Mouse (Mus musculus) adrenal gland, postnatal 14 days (tissue): Measurements from ENCODE around the gene Ednra. TPM values are rescaled to one million over a fixed set of nuclear protein-coding genes. Genes with fewer than 3 reads are reported as not detected.

ENCODE experiments used
- DNase-seq: peaks from one replicate; pipeline ENCODE4 v3.0.0; 2021; ENCODE audit warnings: mixed read lengths
- long read RNA-seq, 2 experiments: library from polyadenylated mRNA; stranded (forward); transcript quantifications; one replicate each; pipeline ENCODE4 v2.0.0; 2021
- total RNA-seq: library from RNA; stranded (reverse); gene quantifications from 2 replicates; pipeline ENCODE4 v1.2.3, GENCODE M21; 2021

The Ednra gene
- 25.9 and 27.8 TPM in 2 replicates for total RNA-seq
- long read RNA-seq, experiment 1, transcript Ednra-201 (8 exons, 3,625 nt) = major isoform, 7 of 13 reads
- long read RNA-seq, experiment 1, partial matches to known transcripts = 2 of 13 reads
- long read RNA-seq, experiment 1, other reads (novel, unspliced or antisense) = 1 of 13 reads
- long read RNA-seq, experiment 2, partial matches to known transcripts = 1 of 9 reads
- long read RNA-seq, experiment 2, other reads (novel, unspliced or antisense) = 4 of 9 reads

DNA sequence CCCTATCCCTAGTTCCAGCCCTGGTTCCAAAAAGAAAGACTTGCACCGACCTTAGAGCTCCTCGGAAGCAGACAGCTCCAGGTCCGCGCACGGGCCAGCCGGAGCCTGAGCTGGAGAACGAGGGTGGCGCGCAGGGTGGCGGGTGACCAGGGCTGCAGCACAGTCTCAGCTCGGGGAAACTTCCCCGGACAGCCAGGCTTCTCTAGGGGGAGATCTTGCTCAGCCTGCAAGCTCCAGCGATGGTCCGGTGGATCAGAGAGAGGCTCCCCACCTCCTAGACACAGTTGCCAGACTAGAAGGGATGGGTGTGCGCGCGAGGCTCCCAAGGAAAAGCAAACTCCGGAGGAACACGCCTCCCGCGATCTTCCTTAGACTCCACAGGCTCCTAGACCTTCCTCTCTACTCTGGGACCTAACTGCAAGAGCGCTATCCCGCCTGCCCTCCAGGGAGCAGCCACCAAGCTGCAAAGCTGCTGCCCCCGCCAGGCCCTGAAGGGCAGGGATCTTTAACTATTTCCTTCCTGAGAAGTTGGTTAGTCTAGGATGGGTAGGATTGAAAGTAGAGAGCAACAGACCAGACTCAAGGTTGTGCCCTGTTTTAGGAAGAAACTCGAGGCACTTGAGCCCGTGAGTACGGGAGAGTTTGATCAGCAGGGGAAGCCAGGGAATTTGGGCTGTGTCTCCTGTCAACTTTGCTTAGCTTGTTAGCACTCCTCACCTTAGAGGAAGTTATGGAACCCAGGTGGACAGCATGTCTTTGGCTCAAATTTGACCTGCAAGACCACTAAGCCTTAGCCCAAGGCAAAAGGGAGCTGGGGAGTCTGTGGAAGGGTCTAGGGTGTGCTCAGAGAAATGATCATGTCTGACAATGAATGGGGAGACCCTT is at the start of gene Ednra:
TSS of gene Ednra (minus strand) at position 419 of the 885 bp plus-strand sequence.
- DNase-seq = peak; percentile 83

DNA sequence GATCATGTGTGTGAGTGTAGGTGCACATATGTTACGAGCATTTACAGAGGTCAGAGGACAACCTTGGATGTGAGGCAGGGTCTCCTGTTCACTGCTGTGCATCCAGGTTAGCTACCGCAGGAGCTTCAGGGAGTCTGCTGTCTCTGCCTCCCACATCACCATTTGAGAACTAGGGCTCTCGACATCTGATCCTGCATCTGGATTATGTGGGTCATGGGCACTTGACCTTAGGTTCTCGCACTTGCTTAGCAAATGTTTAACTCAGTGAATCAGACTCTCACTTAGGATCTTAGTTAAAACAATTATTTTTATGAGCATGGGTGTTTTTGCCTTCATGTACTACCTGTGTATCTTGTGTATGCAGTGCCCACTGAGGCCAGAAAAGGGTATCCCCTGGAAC is 49.6 kb upstream of the Ednra start:
- no peak for DNase-seq

DNA sequence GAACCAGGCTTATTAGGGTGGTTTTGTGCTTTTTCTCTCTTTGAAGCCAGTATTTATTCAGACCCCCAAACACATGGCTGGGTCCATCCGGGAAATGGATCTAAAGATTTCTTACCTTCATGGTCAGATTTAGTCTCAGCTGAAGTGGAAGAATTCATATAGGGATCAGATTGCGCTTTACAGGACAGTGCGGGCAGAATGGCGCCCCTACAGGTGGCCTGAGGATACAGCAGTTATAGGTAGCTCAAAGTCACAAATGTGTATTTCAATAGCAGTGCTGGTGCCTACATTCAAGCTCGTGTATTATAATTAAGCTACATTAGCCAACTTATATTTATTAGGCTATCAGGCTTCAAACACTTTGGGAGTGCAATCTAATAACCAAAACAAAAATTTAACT is 49.0 kb upstream of the Ednra start:
- no peak for DNase-seq

DNA sequence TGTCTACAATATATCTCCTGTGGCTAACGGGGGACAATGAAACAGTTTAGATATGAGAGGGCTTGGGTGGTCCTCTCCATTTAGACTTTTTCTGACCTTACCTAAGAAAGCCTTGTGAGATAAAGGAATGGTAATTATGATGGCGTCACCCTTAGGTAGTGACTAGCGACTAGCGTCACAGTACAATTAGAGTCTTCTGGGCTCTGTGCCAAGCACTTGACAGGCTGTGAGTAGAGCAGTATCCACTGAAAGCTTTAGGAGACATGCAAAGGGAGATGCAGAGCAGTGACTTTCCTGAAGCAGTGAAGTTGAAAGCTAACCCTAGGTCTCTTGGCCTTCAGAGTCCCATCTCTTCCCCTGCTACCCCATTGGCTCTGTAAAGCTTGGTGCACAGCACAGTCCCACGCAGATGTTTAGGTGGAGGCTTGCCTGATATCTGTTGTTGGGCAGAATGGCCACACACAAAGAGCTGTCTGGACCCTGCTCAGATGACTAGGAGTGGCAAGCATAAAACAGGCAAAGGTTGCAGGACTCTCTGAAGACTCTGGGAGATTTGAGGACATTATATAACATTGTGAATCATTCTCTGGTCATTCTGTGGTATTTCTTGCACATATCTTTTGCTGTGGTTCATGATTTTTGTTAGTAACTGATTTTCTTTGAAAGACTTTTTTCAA is 48.1 kb upstream of the Ednra start:
- peak; percentile 46 for DNase-seq

DNA sequence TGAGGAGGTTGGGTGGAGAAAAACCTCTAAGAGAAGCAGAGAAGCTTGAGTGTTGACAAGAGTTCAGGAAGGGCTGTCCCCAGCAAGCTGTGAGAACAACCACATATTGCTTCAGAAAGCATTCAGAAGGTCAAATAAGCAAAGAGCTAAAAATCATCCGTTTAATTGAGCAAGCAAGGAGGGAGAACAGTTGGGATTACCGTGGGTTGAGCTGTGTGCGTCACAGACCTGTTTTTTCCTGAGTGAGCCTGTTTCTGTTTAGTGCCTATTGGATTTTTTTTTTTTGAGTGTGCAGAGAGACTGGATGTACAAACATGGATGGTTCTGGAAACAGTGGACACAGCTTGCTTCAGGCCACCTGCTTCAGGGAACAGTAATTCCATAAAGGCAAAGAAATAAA is 46.7 kb upstream of the Ednra start:
- DNase-seq = no peak

DNA sequence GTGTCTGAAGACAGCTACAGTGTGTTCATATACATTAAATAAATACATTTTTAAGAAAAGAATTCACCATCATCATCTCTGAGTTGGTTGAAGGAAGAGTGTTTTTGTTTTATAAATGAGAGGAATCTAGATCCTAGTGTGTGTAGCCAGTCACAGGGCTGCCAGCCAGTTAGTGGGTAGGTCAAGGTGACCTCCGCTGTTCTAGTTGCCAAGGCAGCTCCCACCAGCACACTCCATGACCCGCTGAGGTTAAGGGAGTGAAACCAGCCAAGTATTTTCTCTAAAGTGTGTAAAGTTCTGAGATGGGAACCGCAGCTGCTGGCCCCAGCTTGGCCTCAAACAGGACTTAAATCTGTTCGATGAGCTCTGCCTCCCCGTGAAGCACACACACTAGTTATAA is 44.7 kb upstream of the Ednra start:
- DNase-seq = peak; percentile 54

DNA sequence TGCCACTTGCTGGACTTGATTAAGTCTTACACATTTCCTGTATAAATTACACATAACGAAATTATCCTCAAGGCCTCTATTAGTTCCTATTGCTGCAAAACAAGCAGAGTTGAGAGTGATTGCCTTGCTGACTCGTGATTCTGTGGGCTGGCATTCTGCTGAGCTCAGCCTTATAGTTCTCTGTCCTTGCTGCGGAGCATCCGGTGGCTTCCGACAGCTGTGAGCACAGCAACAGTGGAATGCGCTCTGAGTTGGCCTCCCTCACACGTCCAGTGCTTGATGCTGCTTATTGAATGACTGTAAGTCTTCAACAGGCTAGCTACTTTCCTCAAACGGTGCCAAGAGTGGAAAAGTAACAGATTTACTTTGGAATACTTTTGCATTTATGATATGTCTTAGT is 40.0 kb upstream of the Ednra start:
- peak; percentile 50 for DNase-seq

DNA sequence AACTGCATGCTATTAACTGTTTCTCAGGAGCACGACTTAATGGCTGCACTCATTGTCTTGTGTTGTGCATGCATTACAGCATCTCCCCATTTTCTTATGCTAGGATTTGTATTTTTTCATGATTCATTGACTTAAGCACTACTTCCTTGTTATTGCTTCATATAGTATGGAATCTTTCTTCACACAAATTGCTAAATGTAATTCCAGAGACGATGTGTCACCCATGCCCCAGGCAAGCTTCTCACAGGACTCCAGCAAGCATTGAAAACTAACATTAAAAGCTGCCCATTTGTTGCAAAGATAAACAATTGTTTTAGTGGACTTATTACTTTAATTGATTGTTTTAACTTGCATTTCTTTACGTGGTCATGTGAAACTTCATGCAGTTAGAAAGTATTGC is 38.7 kb upstream of the Ednra start:
- DNase-seq = no peak

DNA sequence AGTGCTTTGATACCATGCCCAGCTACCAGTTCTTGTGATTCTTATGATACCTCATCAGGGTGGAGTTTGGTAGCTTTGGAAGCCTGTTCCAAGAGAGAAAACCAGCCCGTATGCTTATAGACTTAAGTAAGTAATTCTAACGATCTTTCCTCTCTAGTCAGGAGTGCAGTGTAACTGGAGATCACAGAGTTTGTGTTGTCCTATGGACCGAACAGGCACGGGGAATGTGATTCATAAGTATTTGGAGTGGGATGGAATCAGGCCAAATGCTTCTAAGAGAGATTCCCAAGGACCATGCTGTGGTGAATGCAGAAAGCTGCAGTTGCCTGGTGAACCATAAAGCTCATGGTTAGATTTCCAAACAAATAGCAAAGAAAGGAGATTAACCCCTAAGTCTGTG is 31.2 kb upstream of the Ednra start:
- DNase-seq = no peak

DNA sequence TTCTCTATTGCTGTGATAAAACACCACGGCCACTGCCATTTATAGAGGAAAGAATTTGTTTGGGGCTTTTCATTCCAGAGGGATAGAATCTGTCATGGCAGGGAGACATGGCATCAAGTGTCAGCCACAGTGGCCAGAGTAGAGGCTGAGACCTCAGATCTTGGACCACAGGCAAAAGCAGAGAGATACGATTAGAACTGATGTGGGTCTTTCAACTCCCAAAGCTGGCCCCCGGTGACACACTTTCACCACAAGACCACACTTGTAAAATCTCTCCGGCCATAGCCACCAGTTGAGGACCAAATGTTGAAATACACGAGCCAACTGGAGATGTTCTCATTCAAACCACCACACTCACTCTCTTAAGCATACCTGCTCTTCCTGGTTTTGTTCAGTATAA is 29.5 kb upstream of the Ednra start:
- DNase-seq = no peak

DNA sequence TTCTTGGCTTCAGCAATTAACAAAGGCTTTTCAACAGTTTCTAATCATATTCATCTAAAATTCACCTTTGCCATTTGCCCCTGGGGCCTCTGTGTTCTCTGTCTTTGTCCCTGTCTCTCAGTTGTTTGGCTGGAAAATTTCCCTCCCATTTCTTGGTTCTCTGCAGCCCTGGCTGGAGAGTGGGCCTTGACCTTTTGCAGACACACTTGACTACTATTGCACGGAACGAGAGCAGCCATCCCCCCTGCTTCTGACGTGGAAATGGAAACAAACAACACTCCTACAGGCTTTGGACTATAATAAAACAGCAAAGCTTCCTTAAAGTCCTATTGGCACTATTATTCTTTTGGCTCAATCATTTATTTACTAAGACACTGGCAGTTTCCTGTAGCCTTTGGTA is 27.8 kb upstream of the Ednra start:
- DNase-seq = peak; percentile 61

DNA sequence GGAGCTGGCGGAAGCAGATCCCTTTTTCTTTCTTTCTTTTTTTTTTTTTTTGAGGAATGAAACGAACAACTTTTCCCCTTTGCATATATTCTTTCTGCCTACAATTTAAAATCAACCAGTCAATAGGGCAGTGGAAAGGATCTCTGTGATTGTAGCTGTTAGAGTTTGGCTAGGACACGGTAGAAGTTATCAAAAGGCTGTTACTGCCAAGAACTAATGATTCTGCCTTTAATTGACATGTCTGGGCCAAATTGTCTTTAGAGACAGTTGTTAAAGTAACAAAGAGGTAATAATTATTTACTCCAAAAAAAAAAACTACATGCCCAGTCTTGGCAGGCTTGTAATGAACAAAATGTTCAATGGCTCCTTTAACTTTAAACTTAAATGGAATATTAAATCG is 26.1 kb upstream of the Ednra start:
- no peak for DNase-seq

DNA sequence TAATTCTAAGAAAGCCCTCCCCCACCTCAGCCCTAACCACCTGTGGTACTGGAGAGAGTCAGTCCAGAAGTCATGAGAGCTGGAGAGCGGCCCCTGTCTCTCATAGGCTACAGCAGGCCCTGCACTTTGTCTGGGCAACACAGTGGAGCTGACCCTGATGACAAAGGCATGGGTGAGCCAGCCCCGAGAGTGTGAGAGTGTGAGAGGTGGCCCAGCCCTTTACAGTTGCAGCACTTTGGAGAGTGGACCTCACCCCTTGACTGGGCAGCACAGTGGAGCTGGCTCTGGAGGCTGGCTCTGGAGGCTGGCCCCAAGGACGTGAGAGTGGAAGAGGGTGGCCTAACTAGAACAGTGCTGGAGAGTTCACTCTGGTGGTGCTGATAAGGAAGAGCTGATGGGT is 20.2 kb upstream of the Ednra start:
- no peak for DNase-seq

DNA sequence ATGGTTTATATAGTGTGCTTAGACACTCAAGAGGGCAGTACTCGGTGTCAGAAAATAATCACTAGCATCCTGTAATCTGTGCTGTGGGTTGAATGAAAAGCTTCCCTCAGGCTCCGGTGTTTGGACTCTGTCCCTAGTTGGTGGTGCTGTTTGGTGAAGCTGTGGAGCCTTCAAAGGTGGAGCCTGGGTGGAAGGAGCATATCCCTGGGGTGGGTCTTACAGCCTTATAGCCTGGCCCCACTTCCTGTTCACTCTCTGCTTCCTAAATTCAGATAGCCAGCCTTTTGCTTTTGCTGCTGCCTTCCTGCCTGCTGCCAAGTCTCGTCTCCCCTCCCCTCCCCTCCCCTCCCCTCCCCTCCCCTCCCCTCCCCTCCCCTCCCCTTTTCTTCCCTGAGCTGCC is 18.1 kb upstream of the Ednra start:
- no peak for DNase-seq

DNA sequence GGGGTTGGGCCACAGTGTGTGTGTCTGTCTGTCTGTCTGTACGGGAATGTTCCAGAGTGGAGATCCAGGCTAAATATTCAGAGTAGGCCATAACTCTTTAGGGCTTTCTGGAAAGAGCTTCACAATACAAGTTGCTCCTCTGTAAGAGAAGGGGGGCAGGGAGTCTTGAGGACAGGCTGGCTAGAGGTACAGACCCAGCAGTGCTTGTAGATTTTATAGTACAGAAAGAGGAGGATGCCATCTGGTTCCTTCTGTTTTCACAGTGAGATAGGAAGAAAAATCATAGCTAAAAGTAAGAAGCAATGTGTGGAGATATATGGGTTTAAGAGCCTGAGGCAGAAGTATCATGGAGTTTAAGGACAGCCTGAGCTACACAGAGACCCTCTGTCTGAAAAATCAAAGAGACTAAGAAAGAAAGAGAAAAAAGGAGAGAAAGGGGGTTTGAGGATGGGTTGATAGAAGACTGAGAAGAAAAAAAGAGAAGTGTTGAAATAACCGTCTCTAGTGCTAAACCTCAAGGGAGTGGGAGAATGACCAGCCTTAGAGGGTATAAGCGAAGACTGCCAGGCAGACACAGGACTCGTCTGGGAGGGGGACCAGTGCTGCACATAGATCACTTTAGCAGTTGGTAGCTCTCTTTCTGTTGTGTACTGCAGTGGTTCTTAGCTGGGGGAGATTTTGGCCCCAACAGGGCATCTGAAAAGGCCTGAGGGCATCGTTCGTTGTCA is 16.9 kb upstream of the Ednra start:
- no peak for DNase-seq

DNA sequence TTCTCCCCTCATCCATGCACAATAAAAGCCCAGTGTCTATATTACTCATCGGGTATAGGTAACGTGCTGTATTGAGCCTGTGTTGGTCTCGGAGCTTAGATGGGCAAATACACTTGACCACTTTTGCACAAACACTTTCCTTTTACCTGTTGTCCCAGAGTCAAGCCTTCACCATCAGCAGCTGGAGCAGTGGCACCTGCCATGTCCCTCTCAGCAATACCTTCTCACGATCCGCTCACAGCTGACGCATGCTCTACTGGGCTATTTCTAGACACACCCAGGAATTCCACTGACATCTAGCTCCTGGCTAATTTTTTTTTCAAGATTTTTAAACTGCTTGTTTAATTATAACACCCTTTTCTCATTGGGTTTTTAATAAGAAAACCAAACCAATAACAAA is 14.2 kb upstream of the Ednra start:
- DNase-seq = no peak

DNA sequence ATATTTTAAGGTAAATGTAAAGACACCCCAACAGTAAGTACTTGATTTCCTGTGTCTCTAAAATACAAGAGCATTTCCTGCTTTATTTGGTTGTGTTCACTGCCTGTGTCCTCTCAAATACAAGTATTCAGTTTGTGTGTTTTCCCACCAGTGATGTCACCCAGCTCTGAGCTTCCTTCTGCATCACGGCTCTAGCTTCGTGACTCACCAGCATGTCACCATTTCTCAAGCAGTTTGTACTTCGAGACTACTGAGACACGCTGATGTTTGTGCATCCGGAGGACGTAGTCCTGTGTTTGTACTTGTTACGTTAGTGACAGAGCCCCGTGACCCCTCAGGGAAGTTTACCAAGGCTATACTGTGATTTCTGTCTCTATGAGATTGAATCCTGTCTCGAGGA is 13.1 kb upstream of the Ednra start:
- peak; percentile 42 for DNase-seq

DNA sequence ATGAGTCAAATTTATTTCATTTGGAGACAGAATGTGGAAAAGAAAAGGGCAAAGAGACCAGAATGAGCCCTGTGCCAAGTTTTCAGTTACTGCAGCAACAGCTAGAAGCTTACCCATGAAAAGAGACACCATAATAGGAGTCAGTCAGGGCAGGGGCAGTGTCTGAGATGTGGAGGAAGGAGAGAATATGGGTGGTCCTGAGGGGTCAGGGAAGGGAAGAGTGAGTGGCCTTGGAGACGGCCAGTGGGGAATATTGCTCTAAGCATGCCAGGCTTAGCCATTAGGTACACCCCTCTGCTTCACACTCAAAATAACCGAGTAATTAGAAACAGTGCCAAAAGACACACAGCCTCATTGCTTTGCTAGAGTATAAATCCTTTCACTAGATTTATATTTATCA is 9.5 kb upstream of the Ednra start:
- DNase-seq = no peak

DNA sequence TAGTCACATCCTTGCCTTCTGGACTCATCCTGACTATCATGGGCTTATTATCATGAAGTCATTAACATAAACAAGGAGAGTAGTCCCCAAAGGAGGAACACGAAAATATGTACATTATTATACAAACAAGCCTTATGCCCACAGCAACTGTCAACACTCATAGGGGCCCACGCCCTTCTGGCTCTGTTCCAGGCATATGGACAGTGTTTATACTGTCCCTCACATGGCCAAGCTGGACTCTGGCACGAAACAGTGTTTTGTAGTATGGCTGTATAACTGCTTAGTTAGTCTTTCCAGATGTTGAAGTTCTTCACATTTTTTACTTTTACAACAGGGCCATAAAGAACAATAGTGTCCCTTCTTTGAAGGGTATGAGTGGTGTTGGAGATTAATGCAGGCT is 8.7 kb upstream of the Ednra start:
- DNase-seq = no peak

DNA sequence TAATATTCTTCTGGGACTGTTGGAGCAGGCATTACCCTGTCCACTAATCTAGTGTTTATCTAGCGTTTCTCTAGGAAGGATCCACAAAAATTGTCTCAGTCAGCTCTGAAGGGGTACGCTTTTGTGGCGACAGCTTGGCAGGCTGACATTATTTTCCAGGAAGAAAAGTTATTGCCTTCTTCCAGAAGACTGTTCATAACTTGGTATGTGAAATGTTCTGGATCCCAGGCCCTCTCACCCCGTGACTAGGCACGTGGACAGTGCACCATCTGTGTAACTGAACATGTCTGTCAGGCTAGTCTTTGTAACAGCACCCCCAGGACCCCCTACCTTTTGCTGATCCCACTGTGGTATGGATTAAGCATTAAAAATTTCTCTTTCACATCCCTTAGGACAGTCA is 1.1 kb upstream of the Ednra start:
- no peak for DNase-seq

DNA sequence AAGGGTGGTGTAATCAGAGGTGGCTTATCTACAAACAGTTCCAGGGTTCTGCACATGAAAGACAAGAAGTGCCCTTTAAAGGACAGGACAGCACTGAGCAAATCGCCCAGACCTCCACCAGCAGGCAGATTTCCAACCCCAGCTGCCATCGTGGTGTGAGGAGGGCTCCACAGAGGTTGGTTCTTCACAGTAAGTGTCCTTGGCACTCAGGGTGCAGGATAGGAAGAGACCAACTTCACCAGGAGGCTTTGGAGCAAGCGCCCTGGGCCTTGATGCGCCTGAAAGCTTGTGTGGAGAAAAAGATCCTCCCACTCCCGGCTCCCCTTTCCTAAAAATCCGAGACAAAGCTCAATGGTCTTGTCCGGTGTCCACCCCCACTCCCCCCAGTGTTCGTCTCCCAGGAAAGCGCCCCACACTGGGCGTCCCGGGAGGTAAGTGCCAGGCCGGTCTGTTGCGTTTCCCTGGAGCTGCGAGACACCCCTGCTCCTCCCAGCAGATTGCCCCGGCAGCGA is 674 bp downstream of the Ednra start:
- peak; percentile 77 for DNase-seq

DNA sequence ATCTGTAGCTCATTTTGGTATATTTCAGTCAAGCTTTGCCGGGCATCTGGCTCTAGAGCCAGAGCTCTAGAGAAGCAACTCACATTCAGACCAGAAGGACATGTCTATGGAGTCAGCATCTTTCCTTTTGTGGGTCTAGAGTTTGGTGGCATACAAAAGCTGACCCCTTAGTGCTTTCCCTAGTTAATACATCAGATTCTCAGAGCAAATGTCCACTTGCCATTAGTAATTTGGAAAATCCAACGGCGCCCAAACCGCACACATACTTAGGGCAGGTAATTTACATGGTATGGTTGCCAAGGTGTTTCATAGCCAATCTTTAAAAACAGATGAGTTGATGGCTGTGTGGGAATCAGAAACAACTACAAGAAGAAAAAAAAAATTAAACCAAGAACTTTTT is 1.2 kb downstream of the Ednra start:
- no peak for DNase-seq

DNA sequence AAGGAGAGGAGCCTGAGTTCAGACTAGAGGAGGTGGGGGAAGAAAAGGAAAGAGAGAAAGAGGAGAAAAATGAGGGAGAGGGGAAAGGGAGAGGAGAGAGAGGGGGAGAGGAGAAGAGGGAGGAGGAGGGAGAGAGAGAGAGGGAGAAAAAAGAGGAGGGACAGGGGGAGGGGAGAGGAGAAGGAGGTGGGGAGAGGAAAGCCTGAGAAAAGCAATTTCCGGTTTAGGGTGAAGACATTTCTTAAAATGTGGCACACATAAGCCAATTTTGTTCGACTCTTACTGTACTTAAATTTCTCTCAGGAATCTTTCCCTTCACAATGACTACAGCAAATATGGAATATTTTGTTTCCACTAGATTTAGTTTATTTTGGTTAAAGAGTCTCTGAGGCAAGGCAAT is 5.3 kb downstream of the Ednra start:
- DNase-seq = no peak
